Mouse (Mus musculus): ENCODE data around the gene Ccno.
"Not testable (repeated sequence)": the region's sequence is repeated elsewhere in the genome, so short reads cannot be mapped to it uniquely, and the experiment has no call there.

Gene Ccno

DNA sequence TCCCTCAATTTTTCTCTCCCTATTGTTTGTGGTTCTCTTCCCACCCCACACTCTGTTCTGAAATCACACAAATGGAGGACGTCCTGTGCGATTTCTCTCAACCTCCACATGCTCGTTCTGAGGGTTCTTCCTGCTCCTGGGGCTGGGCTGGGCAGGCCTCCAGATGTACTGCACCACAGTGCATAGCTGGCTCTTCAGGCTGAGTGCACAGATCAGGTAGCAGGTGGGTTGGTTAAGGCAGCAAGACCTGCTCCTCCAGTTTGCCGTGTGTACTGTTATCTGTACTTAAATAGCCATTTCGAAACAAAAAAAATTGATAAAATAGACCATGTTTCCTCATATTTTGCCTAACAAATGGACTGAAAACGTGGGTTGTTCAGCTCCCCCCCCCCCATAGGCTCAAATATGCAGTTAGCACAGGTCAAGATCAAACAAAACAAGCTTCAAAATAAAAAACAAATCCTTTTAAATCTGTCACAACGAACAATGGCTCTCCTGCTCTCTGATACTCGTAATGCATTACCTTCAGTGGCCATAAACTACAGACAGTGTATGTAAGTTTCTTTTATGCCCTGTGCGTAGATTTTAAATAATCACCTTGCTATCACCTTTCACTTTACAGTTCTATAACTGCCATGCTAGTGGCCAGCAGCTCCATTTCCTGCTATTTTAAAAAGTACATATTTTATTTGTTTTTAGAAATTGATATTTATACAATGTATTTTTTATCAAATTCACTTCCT is 13.1 kb downstream of the Ccno start:
- no peak for DNase-seq (ENCODE audit: extremely low read depth, low read depth, low spot score)

DNA sequence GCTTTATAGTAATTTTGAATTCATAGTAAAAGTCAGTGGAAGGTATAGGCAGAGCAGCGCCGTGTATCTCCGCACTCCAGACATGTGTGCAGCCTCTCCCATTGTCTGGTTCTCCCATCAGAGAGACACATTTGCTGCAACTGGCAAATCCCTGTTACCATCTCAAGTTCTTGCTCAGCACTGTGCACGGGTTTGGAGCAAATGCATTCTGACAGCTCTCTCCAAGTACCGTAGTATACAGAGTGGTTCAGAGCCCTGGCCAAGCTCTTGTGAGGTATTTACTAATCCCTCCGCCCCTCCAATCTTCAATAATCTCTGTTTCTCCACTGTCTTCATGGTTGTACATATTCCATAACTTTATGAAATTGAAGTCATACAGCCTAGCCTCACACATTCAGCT is 25.1 kb downstream of the Ccno start:
- no peak for DNase-seq (ENCODE audit: extremely low read depth, low read depth, low spot score)

DNA sequence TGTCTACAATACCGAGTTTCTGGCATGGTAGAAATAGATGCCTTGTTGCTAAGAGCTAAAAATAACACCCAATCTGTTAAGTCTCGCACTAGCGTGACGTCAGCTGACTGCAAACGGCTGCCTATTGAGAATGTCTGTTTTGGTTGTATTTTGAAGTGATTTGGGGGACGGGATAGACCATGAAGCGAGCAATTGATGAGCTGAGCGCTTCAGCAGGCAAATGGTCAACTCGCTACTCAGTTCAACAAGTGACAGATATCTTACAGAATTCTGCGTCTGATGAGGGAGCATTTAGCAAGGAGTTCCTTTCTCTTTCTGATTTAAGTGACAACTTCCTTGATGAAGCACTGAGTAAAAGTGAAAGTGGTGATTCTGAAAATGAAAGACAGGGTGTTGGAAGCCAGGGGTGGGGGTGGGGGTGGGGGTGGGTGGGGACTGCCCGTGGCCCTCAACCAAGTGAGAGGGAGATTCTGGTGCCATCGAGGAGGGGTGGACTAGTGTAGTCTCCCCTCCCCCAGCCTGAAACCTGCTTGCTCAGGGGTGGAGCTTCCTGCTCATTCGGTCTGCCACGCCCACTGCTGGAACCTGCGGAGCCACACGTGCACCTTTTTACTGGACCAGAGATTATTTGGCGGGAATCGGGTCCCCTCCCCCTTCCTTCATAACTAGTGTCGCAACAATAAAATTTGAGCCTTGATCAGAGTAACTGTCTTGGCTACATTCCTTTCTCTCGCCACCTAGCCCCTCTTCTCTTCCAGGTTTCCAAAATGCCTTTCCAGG is 25.8 kb downstream of the Ccno start:
- DNase-seq (ENCODE audit: extremely low read depth, low read depth, low spot score): not testable (repeated sequence)

DNA sequence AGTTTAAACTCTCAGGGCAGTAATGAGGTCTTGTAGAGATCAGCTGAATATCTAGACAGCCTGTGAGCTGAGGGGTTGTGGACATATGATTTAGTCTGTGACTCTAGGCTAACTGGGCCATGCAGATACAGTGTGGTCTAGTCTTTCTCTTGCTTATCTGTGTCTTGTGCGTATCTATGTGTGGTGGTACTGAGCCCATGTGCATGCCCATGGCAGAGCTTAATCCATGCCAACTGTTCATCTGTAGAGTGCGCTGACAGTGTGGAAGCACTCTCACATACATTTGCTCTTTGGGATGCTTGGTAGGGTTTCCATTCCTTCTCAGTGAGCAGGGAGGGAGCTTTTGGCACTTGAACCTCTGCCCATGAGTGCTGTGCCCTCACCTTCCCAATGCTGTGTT is 33.9 kb downstream of the Ccno start:
- DNase-seq (ENCODE audit: extremely low read depth, low read depth, low spot score): no peak

DNA sequence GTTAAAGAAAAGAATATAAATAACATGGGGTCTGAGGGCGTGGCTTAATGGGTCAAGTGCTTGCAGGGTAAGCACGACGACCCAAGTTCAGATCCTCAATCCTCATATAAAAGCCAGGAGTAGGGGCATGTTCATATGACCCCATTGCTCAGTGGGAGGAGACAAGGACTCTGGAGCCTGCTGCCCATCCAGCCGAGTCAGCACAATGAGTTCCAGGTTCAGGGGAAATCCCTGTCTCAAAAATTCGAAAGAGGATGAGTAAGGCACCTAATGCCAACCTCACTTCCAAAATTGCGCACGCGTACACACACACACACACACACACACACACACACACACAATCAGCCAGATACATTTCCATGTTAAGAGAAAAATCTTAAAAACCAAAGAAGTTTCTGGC is 34.9 kb downstream of the Ccno start:
- DNase-seq (ENCODE audit: extremely low read depth, low read depth, low spot score): no peak

DNA sequence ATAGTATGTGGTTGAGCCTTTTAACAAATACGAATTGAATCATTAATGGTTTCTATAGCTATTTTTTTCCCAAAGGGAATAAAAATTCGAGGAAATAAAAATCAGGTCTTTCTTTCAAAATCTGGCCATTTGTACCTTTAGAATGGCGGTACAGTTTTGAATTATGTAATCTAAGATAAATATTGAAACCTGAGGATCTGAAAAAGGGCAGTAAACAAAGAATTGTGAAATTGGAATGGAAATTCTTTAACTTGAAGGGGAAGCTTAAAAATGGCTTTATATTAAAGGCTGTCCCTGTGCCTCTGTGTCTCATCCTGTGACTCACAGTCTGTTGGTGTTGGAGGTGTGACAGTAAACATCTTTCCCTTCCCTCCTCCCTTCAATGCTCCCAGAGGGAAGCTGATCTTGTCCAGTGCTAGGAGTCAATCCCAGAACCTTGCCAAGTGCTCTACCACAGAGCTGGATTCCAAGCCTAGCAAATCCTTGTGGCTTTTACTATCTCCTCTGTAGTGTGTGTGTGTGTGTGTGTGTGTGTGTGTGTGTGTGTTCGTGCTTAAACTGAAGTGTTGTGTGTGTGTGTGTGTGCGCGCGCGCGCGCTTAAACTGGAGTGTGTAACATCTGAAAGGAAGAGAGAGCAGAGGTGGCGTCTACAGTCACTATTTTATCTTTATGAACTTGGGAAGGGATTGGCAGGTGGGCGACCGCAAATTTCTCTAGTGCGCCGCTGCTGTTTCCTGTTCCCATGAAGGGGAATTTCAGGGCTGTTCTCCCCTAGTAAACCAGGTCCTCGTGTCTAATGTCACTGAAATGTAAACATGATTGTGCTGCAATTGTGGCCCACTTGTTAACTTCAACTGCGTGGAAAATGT is 35.9 kb downstream of the Ccno start:
- DNase-seq (ENCODE audit: extremely low read depth, low read depth, low spot score): no peak

DNA sequence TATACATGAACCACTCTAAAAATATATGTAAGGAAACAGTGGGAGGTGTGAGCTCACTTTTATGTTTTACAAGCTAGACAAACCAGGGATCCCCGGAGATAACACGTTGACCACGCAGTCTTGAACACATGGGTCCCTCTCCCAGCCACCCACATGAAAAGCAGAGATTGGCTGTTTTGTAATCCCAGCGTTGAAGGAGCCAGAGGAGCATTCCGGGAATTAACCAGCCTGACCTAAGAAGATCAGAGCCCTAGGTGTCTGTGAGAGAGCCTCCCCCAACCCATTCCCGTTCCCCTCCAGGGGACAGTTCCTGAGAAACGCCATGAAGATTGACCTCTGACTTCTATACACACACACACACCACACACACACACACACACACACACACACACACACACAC is 43.7 kb downstream of the Ccno start:
- DNase-seq (ENCODE audit: extremely low read depth, low read depth, low spot score): no peak

DNA sequence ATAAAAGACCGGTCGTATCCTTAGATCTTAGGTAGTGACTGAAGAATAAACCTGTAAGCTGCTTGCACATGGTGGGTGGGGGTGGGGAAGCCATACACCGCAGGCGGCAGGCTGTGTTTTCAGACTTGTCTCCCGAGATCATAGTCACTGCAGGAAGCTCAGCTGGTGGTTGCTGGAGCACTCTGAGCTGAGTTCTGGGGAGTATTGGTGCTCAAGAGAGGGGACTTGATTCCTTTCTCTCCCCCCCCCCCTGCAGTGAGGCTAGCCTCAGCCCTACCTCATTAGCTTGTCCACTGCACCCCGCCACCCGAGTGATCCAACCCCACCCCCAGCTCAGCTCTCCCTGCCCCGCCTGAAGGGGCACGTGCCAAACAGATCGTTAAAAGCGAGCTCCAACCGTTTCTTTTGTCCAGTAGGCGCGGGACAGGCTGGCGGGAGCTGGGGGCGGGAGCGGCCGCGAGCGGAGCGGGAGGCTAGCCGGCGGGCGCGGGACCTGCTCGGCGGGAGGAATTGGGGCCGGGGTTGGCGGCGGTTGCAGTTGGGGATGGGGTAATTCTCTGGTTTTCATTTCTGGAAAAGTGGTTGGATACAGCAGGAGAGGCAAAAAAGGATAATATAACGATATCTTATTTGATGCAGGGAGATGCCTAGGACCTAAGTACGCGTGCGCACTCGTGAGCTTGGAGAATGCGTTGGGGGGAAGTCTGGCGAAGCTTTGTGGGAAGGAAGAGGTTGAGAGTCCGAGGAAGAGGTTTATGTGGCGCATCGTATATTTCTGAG is 44.4 kb downstream of the Ccno start:
- no peak for DNase-seq (ENCODE audit: extremely low read depth, low read depth, low spot score)

DNA sequence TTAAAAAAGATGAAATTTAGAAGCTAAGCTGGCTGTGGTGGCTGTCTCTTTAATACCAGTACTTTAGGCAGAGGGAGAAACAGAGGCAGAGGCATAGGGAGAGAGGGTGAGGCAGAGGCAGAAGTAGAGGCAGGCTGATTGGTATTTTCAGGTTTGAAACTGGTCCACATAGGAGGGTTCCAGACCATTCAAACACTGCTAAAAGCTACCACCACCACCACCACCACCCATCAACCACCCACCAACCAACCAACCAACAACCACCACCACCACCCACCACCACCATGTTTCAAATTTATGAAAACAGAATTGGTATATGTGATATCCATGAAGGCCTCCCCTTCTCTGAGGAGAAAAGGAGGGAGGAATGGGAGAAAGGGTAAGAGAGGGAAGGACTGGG is 45.2 kb downstream of the Ccno start:
- no peak for DNase-seq (ENCODE audit: extremely low read depth, low read depth, low spot score)

DNA sequence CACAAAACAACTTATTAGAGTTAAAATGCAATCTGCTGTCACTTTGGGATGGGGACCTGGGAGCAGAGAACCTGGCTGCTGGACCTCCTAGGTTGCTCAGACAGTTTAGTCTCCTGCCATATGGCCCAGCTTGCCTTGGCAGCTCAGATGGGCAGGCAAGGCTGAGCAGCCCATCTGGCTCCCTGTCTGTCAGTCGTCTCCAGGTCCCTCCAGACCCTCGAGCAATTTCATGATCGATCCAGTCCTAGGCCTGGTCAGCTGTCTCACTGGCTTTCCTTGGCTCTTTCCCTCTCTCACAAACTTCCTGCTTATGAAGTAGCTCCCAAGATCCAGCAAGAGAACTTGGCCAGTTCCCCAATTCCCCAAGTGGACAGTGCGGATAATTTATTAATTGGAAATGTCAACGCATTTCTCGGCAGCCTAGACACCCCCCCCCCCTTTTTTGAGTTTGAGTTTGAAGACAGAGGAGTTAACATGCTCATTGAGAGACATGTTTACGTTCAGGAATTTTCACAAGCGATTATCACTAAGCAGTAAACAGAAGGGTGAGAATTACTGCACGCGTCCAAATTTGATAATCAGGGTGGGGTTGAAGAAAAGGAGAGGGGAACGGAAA is 46.8 kb downstream of the Ccno start:
- DNase-seq (ENCODE audit: extremely low read depth, low read depth, low spot score): no peak

DNA sequence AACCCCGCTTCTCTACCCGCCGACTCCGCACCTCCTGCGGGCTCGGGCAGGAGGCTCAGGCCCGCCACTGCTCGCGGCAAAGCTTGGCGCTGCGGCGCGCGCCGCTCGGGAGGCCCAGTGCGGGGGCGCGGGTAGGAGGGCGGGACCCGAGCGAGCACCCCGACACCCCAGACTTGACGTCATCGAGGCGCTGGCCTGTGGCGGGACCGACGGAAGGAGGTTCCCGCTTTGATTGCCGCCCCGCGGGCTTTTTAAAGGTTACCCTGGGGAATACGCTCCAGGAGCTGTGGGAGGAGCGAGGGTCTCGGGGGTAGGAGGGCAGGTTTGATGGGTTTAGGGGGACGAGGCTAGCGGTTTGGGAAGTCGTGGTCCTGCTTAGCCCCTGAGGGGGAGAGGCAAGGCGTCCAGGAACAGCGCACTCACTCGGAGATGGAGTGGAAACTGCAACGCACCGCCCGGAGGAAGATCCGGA is 47.4 kb downstream of the Ccno start, which contains the start of gene Cdc20b:
Gene Cdc20b, plus strand, starts transcription at position 162 of the 472 bp plus-strand sequence.
- no peak for DNase-seq (ENCODE audit: extremely low read depth, low read depth, low spot score)

DNA sequence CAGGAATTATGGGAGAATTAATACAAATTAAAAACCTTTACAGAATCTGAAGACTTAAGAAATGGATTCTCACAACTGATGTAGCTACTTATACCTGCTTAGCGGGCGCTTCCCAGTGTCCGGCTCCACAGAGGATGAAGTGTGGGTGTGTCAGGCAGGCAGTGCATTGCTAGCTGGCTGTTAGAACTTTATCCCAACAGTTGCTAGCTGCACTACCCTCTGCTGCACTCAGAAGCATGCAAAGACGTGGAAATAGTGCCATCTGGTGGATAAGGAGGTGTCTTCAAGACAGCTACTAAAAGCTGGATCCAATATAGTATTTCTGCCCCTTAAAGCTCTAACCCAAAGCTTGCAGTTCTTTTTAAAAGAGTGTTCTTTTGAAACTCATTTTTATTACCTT is 48.2 kb downstream of the Ccno start:
- no peak for DNase-seq (ENCODE audit: extremely low read depth, low read depth, low spot score)
